In the genomic region with DNA sequence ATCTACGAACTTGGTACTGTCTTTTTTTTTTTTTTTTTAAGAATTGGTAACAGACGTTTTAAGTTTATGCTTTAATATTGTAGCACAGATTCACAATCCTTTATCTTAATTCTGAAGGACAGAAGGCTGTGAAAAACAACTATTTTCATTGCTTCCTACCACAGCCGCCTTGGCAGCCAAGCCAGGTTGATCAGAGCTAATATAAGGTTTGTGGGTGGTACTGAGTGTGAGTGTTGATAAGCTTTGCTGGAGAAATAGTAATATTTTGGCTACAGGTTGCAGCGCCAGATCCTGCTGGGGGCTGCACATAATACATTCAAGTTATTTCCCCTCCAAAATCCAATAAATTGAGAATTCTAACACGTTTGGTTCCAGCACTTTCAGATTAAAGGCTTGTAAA, we compare ENCODE assay signal across 8 mouse cellular contexts. TPM values are rescaled to one million over a fixed set of nuclear protein-coding genes. Genes with fewer than 3 reads are reported as not detected.
A peak's percentile ranks its signal among the peaks of the same experiment; 100 is the strongest.
DNase-seq lines count a peak whose midpoint lies in the region; ATAC-seq and TF ChIP-seq lines count a peak whose summit lies in the region.

No protein-coding gene starts in this region.

- no peak for TF ChIP-seq EP300 in heart, postnatal 0 days (IDR thresholded peaks at IDR 0.05; ENCODE audit: low read depth)
- TF ChIP-seq EP300 in liver, postnatal 0 days (IDR thresholded peaks at IDR 0.05; ENCODE audit: low read depth), result no peak

- H3K9me3 ChIP-seq in heart, embryonic 10.5 days, result no peaks in the 10 kb centered on the region
- H3K9me3 ChIP-seq in G1E (replicated peaks), result no peaks in the 10 kb centered on the region
- H3K9me3 ChIP-seq in heart, postnatal 0 days (replicated peaks; ENCODE audit: control insufficient read depth, low read length), result no peaks in the 10 kb centered on the region
- no peaks in the 10 kb centered on the region for H3K9me3 ChIP-seq in liver, postnatal 0 days (ENCODE audit: low read length)

- peak overlapping the region; percentile 83 for H3K4me2 ChIP-seq in heart, postnatal 0 days (ENCODE audit: low read depth, low read length)
- H3K4me2 ChIP-seq in liver, postnatal 0 days (ENCODE audit: low read depth, low read length), result peak overlapping the region; percentile 70

- peaks cover 40% of the 10 kb centered on the region for H3K4me1 ChIP-seq in heart, embryonic 10.5 days
- H3K4me1 ChIP-seq in G1E (ENCODE audit: insufficient read depth, low read depth, low read length), result peaks cover 29% of the 10 kb centered on the region
- H3K4me1 ChIP-seq in heart, postnatal 0 days (ENCODE audit: control insufficient read depth, insufficient read depth), result peaks cover 46% of the 10 kb centered on the region
- peaks cover 9% of the 10 kb centered on the region; the same call in 1 of the 2 replicates for H3K4me1 ChIP-seq in liver, postnatal 0 days (ENCODE audit: insufficient read depth)

- no peak overlapping the region for H3K27ac ChIP-seq in heart, embryonic 10.5 days
- no peak overlapping the region for H3K27ac ChIP-seq in heart, postnatal 0 days (ENCODE audit: low read depth)
- no peak overlapping the region for H3K27ac ChIP-seq in liver, postnatal 0 days (ENCODE audit: low read depth)

- DNase-seq in heart, embryonic 10.5 days (ENCODE audit: low spot score), result no peak
- no peak for DNase-seq in heart, adult 11 months
- DNase-seq in G1E (ENCODE audit: low spot score), result no peak
- DNase-seq in heart, postnatal 0 days (ENCODE audit: low spot score), result no peak
- DNase-seq in liver, postnatal 0 days, result no peak
- no peak for DNase-seq in embryo, embryonic 10.5 days (ENCODE audit: low spot score)
- DNase-seq in thymus, adult 18-20 months, result no peak
- DNase-seq in embryo, embryonic 11 days, result no peak

- no peak for TF ChIP-seq CTCF in G1E (IDR thresholded peaks at IDR 0.05; ENCODE audit: low read depth, low read length)
- no peak for TF ChIP-seq CTCF in heart, postnatal 0 days (IDR thresholded peaks at IDR 0.05; ENCODE audit: low read depth)
- TF ChIP-seq CTCF in liver, postnatal 0 days (IDR thresholded peaks at IDR 0.05; ENCODE audit: low read depth), result no peak

- no peak for ATAC-seq in G1E (ENCODE audit: extremely low read depth, insufficient number of reproducible peaks, low FRiP score, poor library complexity, severe bottlenecking)
- no peak for ATAC-seq in heart, postnatal 0 days (ENCODE audit: insufficient read depth, low read depth)
- no peak for ATAC-seq in liver, postnatal 0 days

- 43% methylated on average over 5 of the region's 5 CpGs for WGBS in heart, embryonic 10.5 days
- WGBS in heart, postnatal 0 days, result 22% methylated on average over 5 of the region's 5 CpGs
- WGBS in liver, postnatal 0 days (ENCODE audit: insufficient replicate concordance), result 37% methylated on average over 5 of the region's 5 CpGs

- peak overlapping the region; percentile 99 for H3K4me3 ChIP-seq in heart, embryonic 10.5 days
- H3K4me3 ChIP-seq in G1E (ENCODE audit: low read depth, low read length), result peak overlapping the region; percentile 97
- H3K4me3 ChIP-seq in heart, postnatal 0 days (ENCODE audit: low read depth, low read length), result peak overlapping the region; percentile 92
- H3K4me3 ChIP-seq in liver, postnatal 0 days (ENCODE audit: low read depth, low read length), result peak overlapping the region; percentile 77

- H3K9ac ChIP-seq in heart, postnatal 0 days (replicated peaks; ENCODE audit: low read depth, low read length), result no peak overlapping the region; the same call in 1 of the 2 replicates
- 0 out of 2 replicates have a peak overlapping the region, but pooled peaks have one; percentile 6 for H3K9ac ChIP-seq in liver, postnatal 0 days (replicated peaks)

- no peaks in the 10 kb centered on the region for H3K27me3 ChIP-seq in heart, embryonic 10.5 days (ENCODE audit: insufficient read depth, poor library complexity, severe bottlenecking)
- H3K27me3 ChIP-seq in G1E (ENCODE audit: insufficient read depth, low read length), result peaks cover 6% of the 10 kb centered on the region; the same call in 1 of the 2 replicates
- H3K27me3 ChIP-seq in heart, postnatal 0 days (ENCODE audit: control insufficient read depth, insufficient read depth, low read length), result no peaks in the 10 kb centered on the region
- no peaks in the 10 kb centered on the region for H3K27me3 ChIP-seq in liver, postnatal 0 days (ENCODE audit: insufficient read depth, low read length)

- H3K36me3 ChIP-seq in heart, embryonic 10.5 days, result peaks cover 32% of the 10 kb centered on the region
- peaks cover 34% of the 10 kb centered on the region for H3K36me3 ChIP-seq in G1E (replicated peaks)
- H3K36me3 ChIP-seq in heart, postnatal 0 days (replicated peaks; ENCODE audit: control insufficient read depth, insufficient read depth, low read length), result peaks cover 25% of the 10 kb centered on the region
- H3K36me3 ChIP-seq in liver, postnatal 0 days (replicated peaks; ENCODE audit: insufficient read depth, low read length), result peaks cover 16% of the 10 kb centered on the region

RNA-seq across cellular contexts. Expression of gene Slf2, which starts 1.1 kb away (rescaled TPM):
- 56.6 and 60.6 TPM in 2 replicates for polyA plus RNA-seq in heart, embryonic 10.5 days (2016; fragmentation: Nextera tagmentation; extraction: Ambion mirVana)
- total RNA-seq in G1E (2014; fragmentation: Nextera tagmentation) (74.9 and 79.5 TPM in 2 replicates), G1E (2017) (70.0 and 79.7 TPM in 2 replicates)
- polyA plus RNA-seq in G1E (2012), result 44.1 and 48.1 TPM in 2 replicates
- total RNA-seq in heart, postnatal 0 days (2014; rRNA removed; ENCODE audit: low replicate concordance), result 19.3 and 30.6 TPM in 2 replicates
- polyA plus RNA-seq in heart, postnatal 0 days (2015; fragmentation: Nextera tagmentation; extraction: Ambion mirVana), result 17.3 and 20.5 TPM in 2 replicates
- 6.5 and 7.5 TPM in 2 replicates for polyA plus RNA-seq in liver, postnatal 0 days (2015; fragmentation: Nextera tagmentation; extraction: Ambion mirVana)

RNA-seq across cellular contexts. Expression of gene Sema4g, which starts 56.9 kb away (rescaled TPM):
- 1.3 and 3.4 TPM in 2 replicates for polyA plus RNA-seq in heart, embryonic 10.5 days (2016; fragmentation: Nextera tagmentation; extraction: Ambion mirVana)
- total RNA-seq in G1E (2014; fragmentation: Nextera tagmentation) (0.30 TPM in 1 of 2 replicates, not detected in the other), G1E (2017) (0.12 and 0.22 TPM in 2 replicates)
- 0.11 and 0.13 TPM in 2 replicates for polyA plus RNA-seq in G1E (2012)
- total RNA-seq in heart, postnatal 0 days (2014; rRNA removed; ENCODE audit: low replicate concordance), result 0.85 and 1.1 TPM in 2 replicates
- 0.10 and 0.14 TPM in 2 replicates for polyA plus RNA-seq in heart, postnatal 0 days (2015; fragmentation: Nextera tagmentation; extraction: Ambion mirVana)
- 9.3 and 11.3 TPM in 2 replicates for polyA plus RNA-seq in liver, postnatal 0 days (2015; fragmentation: Nextera tagmentation; extraction: Ambion mirVana)
